Mouse (Mus musculus) small intestine, adult 2 months (tissue): ENCODE data around the gene Gpx7. TPM values are rescaled to one million over a fixed set of nuclear protein-coding genes. Genes with fewer than 3 reads are reported as not detected.

Experiments
- H3K27ac ChIP-seq: fragments of 200-500 bp; 2 replicates; pipeline ENCODE4 v1.5.1; 2012; ENCODE audit warnings: low read depth, low read length, control low read depth, inconsistent platforms; ENCODE audit not compliant: insufficient read depth
- H3K27me3 ChIP-seq: fragments of 200-500 bp; 2 replicates; pipeline ENCODE4 v1.6.1; 2012; ENCODE audit warnings: mild to moderate bottlenecking, moderate library complexity, low read length, inconsistent platforms; ENCODE audit not compliant: control insufficient read depth, insufficient read depth
- H3K36me3 ChIP-seq: fragments of 200-500 bp; 2 replicates; pipeline ENCODE4 v1.6.1; 2012; ENCODE audit warnings: mild to moderate bottlenecking, low read length, control low read depth, inconsistent platforms; ENCODE audit not compliant: control insufficient read depth, insufficient read depth
- H3K4me1 ChIP-seq: fragments of 200-500 bp; 2 replicates; pipeline ENCODE4 v1.6.1; 2012; ENCODE audit warnings: low read length, inconsistent platforms, mixed read lengths; ENCODE audit not compliant: control insufficient read depth, insufficient read depth, insufficient read length
- H3K4me3 ChIP-seq: fragments of 200-500 bp; 2 replicates; pipeline ENCODE4 v1.5.1; 2012; ENCODE audit warnings: low read depth, mild to moderate bottlenecking, control low read depth, inconsistent platforms, low read length, moderate library complexity
- CTCF ChIP-seq: fragments of 200-500 bp; IDR thresholded peaks from 2 replicates; pipeline ENCODE4 v1.5.1; 2012; ENCODE audit warnings: low read depth, mild to moderate bottlenecking, control low read depth, inconsistent platforms, low read length, moderate library complexity, mixed read lengths; ENCODE audit not compliant: insufficient replicate concordance, insufficient read length; ENCODE audit errors: extremely low read depth
- POLR2A ChIP-seq: fragments of 200-500 bp; IDR thresholded peaks from 2 replicates; pipeline ENCODE4 v1.6.1; 2012; ENCODE audit warnings: low read depth, mild to moderate bottlenecking, control low read depth, inconsistent platforms, low read length, moderate library complexity
- WGBS: fragments of 180-500 bp; shearing (Covaris S2); methylation state at CpG from one replicate; pipeline ENCODE4 v1.1.7; 2018; 5-methylcytosine and 5-hydroxymethylcytosine counted together
- polyA plus RNA-seq: library from polyadenylated mRNA; depleted of rRNA; stranded (reverse); fragments of >200 nt; gene quantifications from 2 replicates; pipeline ENCODE4 v1.2.3, GENCODE M21; 2012; rRNA removed

The Gpx7 gene
- polyA plus RNA-seq: 2.4 and 3.4 TPM in 2 replicates

- H3K4me3 ChIP-seq: peak within 1 kb of the TSS; percentile 55
- TF ChIP-seq CTCF (no peak), POLR2A (no peak)
- H3K27me3 ChIP-seq: peaks cover 5% of the 10 kb centered on the region; the same call in 1 of the 2 replicates
- peaks cover 6% of the 10 kb centered on the region; the same call in 1 of the 2 replicates for H3K4me1 ChIP-seq
- H3K36me3 ChIP-seq: no peaks in the 10 kb centered on the region
- WGBS: 43% methylated on average over 15 of the region's 15 CpGs
- peak within 1 kb of the TSS; percentile 32; the same call in 1 of the 2 replicates for H3K27ac ChIP-seq
Observed at GRCm38 (mm10) chr4:108406861-108407401, at the start of gene Gpx7. TSS of gene Gpx7 (minus strand) at chr4:108406961.

DNA sequence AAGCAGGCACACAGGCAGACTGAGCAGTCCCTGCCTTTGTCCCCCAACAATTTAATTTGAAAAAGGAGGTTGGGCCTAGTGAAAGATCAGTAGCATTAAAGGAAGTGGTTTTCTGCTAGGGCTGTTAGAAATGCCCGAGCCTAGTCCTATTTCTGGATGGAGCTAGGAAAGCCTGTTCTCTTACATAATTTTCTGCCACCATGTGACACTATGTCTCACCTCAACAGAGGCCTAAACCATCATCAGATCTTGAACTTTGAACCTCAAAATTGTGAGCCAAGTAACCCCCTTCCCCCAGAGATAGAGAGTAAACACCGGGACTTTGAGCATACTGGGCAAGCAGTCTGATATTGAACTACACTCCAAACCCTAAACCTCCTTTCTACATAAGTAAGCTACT is 49.3 kb upstream of the Gpx7 start:
- no peaks in the 10 kb centered on the region for H3K36me3 ChIP-seq
- H3K4me1 ChIP-seq: peaks cover 8% of the 10 kb centered on the region
- WGBS: 39% methylated on average over 2 of the region's 2 CpGs
- TF ChIP-seq POLR2A: no peak
- no peak for TF ChIP-seq CTCF
- H3K27ac ChIP-seq: no peak overlapping the region
- no peaks in the 10 kb centered on the region for H3K27me3 ChIP-seq
- H3K4me3 ChIP-seq: no peak overlapping the region

DNA sequence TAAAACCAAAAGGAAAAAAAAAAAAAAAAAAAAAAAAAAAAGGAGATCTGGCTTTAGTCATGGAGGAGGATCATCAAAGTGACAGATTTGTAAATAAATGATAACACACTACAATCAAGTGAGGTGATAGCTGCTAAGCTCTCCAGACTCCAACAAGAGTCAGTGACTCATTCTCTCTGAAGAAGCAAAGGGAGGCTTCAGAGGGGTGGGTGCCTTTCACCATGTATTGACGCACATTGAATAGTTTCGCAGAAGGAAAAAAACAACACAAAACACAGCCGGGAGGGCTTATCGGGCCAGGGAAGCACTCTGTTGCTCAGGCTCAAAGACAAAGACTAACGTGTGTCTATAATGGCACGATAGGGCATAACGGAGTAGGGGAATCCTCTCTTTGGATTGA is 41.3 kb upstream of the Gpx7 start:
- no peaks in the 10 kb centered on the region for H3K4me1 ChIP-seq
- TF ChIP-seq POLR2A (no peak), CTCF (no peak)
- peaks cover 4% of the 10 kb centered on the region; the same call in 1 of the 2 replicates for H3K27me3 ChIP-seq
- H3K36me3 ChIP-seq: no peaks in the 10 kb centered on the region
- WGBS: 54% methylated on average over 7 of the region's 7 CpGs
- no peak overlapping the region for H3K4me3 ChIP-seq
- H3K27ac ChIP-seq: no peak overlapping the region

GRCm38 (mm10) chr4:108438082-108438840 is 31.5 kb upstream of the Gpx7 start:
- no peaks in the 10 kb centered on the region for H3K27me3 ChIP-seq
- H3K27ac ChIP-seq: no peak overlapping the region
- TF ChIP-seq POLR2A (no peak), CTCF (no peak)
- H3K36me3 ChIP-seq: no peaks in the 10 kb centered on the region
- H3K4me3 ChIP-seq: no peak overlapping the region
- peaks cover 1% of the 10 kb centered on the region; the same call in 1 of the 2 replicates for H3K4me1 ChIP-seq
- 23% methylated on average over 6 of the region's 6 CpGs for WGBS

GRCm38 (mm10) chr4:108436225-108436624 is 29.5 kb upstream of the Gpx7 start:
- WGBS: 87% methylated on average over 1 of the region's 1 CpGs

GRCm38 (mm10) chr4:108435646-108436045 is 28.9 kb upstream of the Gpx7 start:
- H3K27ac ChIP-seq: no peak overlapping the region
- no peak overlapping the region for H3K4me3 ChIP-seq
- H3K4me1 ChIP-seq: peaks cover 1% of the 10 kb centered on the region; the same call in 1 of the 2 replicates
- H3K27me3 ChIP-seq: no peaks in the 10 kb centered on the region
- H3K36me3 ChIP-seq: no peaks in the 10 kb centered on the region
- WGBS: 74% methylated on average over 3 of the region's 3 CpGs
- TF ChIP-seq CTCF: no peak
- no peak for TF ChIP-seq POLR2A

More at GRCm38 (mm10) chr4:108436225-108436624, 29.5 kb upstream of the Gpx7 start:
- Histone ChIP-seq H3K4me3 (no peak overlapping the region), H3K36me3 (no peaks in the 10 kb centered on the region), H3K27me3 (no peaks in the 10 kb centered on the region), H3K4me1 (peaks cover 1% of the 10 kb centered on the region; the same call in 1 of the 2 replicates), H3K27ac (no peak overlapping the region)
- TF ChIP-seq CTCF (no peak), POLR2A (no peak)

DNA sequence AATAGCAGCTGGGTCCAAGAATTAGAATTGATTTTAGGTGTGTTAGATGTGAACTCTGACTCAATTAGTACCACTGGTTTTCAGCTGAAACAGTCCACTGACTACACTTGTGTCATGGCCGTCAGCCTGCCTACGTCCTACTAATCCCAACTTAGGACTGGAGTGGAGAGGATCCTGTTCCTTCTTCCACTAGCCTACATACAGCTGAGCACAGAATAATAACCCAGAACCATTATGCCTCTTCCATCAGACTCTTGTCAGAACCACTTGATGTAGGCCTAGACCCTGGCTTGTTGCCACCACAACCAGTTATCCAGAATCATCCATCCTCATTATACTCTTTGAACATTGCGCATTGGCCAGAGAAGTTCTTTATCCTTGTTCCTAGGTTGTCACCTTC is 28.0 kb upstream of the Gpx7 start:
- no peak overlapping the region for H3K27ac ChIP-seq
- TF ChIP-seq POLR2A: no peak
- TF ChIP-seq CTCF: no peak
- H3K4me3 ChIP-seq: no peak overlapping the region
- no peaks in the 10 kb centered on the region for H3K36me3 ChIP-seq
- 97% methylated on average over 3 of the region's 3 CpGs for WGBS
- peaks cover 1% of the 10 kb centered on the region; the same call in 1 of the 2 replicates for H3K4me1 ChIP-seq
- H3K27me3 ChIP-seq: no peaks in the 10 kb centered on the region
